Mouse (Mus musculus) kidney, postnatal 0 days (tissue): Measurements from ENCODE around the gene Fuz. TPM values are rescaled to one million over a fixed set of nuclear protein-coding genes. Genes with fewer than 3 reads are reported as not detected.

Source experiments
- ATAC-seq: fragments of 200-750 bp; cut with Nextera tagmentation; replicated peaks from 2 replicates; pipeline ENCODE4 v1.8.0; 2017; ENCODE audit warnings: low read depth, moderate number of reproducible peaks, moderate TSS enrichment, moderate library complexity; ENCODE audit not compliant: low FRiP score
- DNase-seq: peaks from one replicate; pipeline ENCODE4 v3.0.0-alpha.2; 2016; ENCODE audit warnings: low spot score
- H3K27ac ChIP-seq: fragments of 300-500 bp; sonication (generic); 2 replicates; pipeline ENCODE4 v1.5.1; 2014; ENCODE audit warnings: mild to moderate bottlenecking
- H3K27me3 ChIP-seq: fragments of 300-500 bp; sonication (generic); 2 replicates; pipeline ENCODE4 v1.6.1; 2014; ENCODE audit warnings: low read length, mixed read lengths; ENCODE audit not compliant: insufficient read depth
- H3K36me3 ChIP-seq: fragments of 300-500 bp; sonication (generic); 2 replicates; pipeline ENCODE4 v1.6.1; 2014; ENCODE audit warnings: low read length, mixed read lengths; ENCODE audit not compliant: insufficient read depth
- H3K4me1 ChIP-seq: fragments of 300-500 bp; sonication (generic); replicated peaks from 2 replicates; pipeline ENCODE4 v1.6.1; 2014; ENCODE audit warnings: antibody characterized with exemption, low read length, mixed read lengths; ENCODE audit not compliant: insufficient read depth
- H3K4me2 ChIP-seq: fragments of 300-500 bp; sonication (generic); 2 replicates; pipeline ENCODE4 v1.6.1; 2014; ENCODE audit warnings: mild to moderate bottlenecking, low read length, moderate library complexity, mixed read lengths
- H3K4me3 ChIP-seq: fragments of 300-500 bp; sonication (generic); replicated peaks from 2 replicates; pipeline ENCODE4 v1.5.1; 2014; ENCODE audit warnings: low read depth, low read length
- H3K9ac ChIP-seq: fragments of 300-500 bp; sonication (generic); 2 replicates; pipeline ENCODE4 v1.6.1; 2014; ENCODE audit warnings: low read depth, low read length
- H3K9me3 ChIP-seq: fragments of 300-500 bp; sonication (generic); replicated peaks from 2 replicates; pipeline ENCODE4 v1.6.1; 2016; ENCODE audit warnings: low read length, inconsistent platforms, mixed read lengths
- CTCF ChIP-seq: IDR thresholded peaks from 2 replicates; pipeline ENCODE4 v1.5.1; 2016; ENCODE audit warnings: antibody characterized with exemption, low read depth, mild to moderate bottlenecking, moderate library complexity
- WGBS: fragments of 180-500 bp; shearing (Covaris S2); extraction: QIAGEN DNeasy Blood & Tissue Kit; methylation state at CpG from one replicate; pipeline ENCODE4 v1.1.7; 2014; 5-methylcytosine and 5-hydroxymethylcytosine counted together
- polyA plus RNA-seq: library from polyadenylated mRNA; unstranded; fragments of >200 nt; fragmentation: Nextera tagmentation; extraction: Ambion mirVana; gene quantifications from 2 replicates; pipeline ENCODE4 v1.2.1, GENCODE M21; 2015

Gene Fuz
- polyA plus RNA-seq, 1 experiment from 2014 or later = 21.1 TPM

GRCm38 (mm10) chr7:44884637-44885036 is 11.2 kb upstream of the Fuz start:
- no peak for TF ChIP-seq CTCF

GRCm38 (mm10) chr7:44886964-44887363 is 8.9 kb upstream of the Fuz start:
- no peak for DNase-seq
- H3K9me3 ChIP-seq = no peaks in the 10 kb centered on the region
- H3K27me3 ChIP-seq = no peaks in the 10 kb centered on the region
- H3K4me3 ChIP-seq = no peak overlapping the region
- 82% methylated on average over 7 of the region's 7 CpGs for WGBS
- no peak overlapping the region for H3K9ac ChIP-seq
- peaks cover 14% of the 10 kb centered on the region for H3K4me1 ChIP-seq
- no peak overlapping the region for H3K27ac ChIP-seq
- peaks cover 42% of the 10 kb centered on the region for H3K36me3 ChIP-seq
- H3K4me2 ChIP-seq = no peak overlapping the region
- ATAC-seq = no peak
- TF ChIP-seq CTCF = no peak

More at GRCm38 (mm10) chr7:44884637-44885036, 11.2 kb upstream of the Fuz start:
- no peaks in the 10 kb centered on the region; the same call in 1 of the 2 replicates for H3K4me1 ChIP-seq
- 95% methylated on average over 5 of the region's 5 CpGs for WGBS
- H3K27me3 ChIP-seq = no peaks in the 10 kb centered on the region
- no peak overlapping the region for H3K4me2 ChIP-seq
- no peak overlapping the region for H3K4me3 ChIP-seq
- no peaks in the 10 kb centered on the region for H3K9me3 ChIP-seq
- no peak overlapping the region for H3K27ac ChIP-seq
- DNase-seq (no peak), ATAC-seq (no peak)
- no peak overlapping the region for H3K9ac ChIP-seq
- peaks cover 62% of the 10 kb centered on the region for H3K36me3 ChIP-seq

- WGBS = 79% methylated on average over 13 of the region's 13 CpGs
- Histone ChIP-seq H3K4me2 (no peak overlapping the region), H3K27ac (peak overlapping the region; percentile 13; the same call in 1 of the 2 replicates), H3K4me3 (no peak overlapping the region), H3K9me3 (no peaks in the 10 kb centered on the region), H3K36me3 (peaks cover 31% of the 10 kb centered on the region), H3K4me1 (peaks cover 14% of the 10 kb centered on the region), H3K9ac (no peak overlapping the region), H3K27me3 (no peaks in the 10 kb centered on the region)
- no peak for ATAC-seq
- no peak for DNase-seq
- TF ChIP-seq CTCF = no peak
These were observed 7.4 kb upstream of the Fuz start for GRCm38 (mm10) chr7:44888256-44889105.

GRCm38 (mm10) chr7:44890180-44890579 is 5.7 kb upstream of the Fuz start:
- 0 out of 2 replicates have a peak overlapping the region, but pooled peaks have one; percentile 25 for H3K27ac ChIP-seq
- TF ChIP-seq CTCF = no peak
- H3K9me3 ChIP-seq = no peaks in the 10 kb centered on the region
- H3K4me1 ChIP-seq = peaks cover 14% of the 10 kb centered on the region
- DNase-seq (no peak), ATAC-seq (no peak)
- H3K4me2 ChIP-seq = peak overlapping the region; percentile 84; the same call in 1 of the 2 replicates
- H3K36me3 ChIP-seq = peaks cover 16% of the 10 kb centered on the region
- H3K27me3 ChIP-seq = no peaks in the 10 kb centered on the region
- H3K4me3 ChIP-seq = no peak overlapping the region
- 81% methylated on average over 6 of the region's 7 CpGs for WGBS
- no peak overlapping the region for H3K9ac ChIP-seq

GRCm38 (mm10) chr7:44890737-44891136 is 5.1 kb upstream of the Fuz start:
- Histone ChIP-seq H3K36me3 (peaks cover 11% of the 10 kb centered on the region), H3K4me2 (peak overlapping the region; percentile 84), H3K4me1 (peaks cover 14% of the 10 kb centered on the region), H3K27me3 (no peaks in the 10 kb centered on the region), H3K4me3 (no peak overlapping the region), H3K27ac (0 out of 2 replicates have a peak overlapping the region, but pooled peaks have one; percentile 25), H3K9ac (peak overlapping the region; percentile 92; the same call in 1 of the 2 replicates), H3K9me3 (no peaks in the 10 kb centered on the region)
- no peak for TF ChIP-seq CTCF
- no peak for ATAC-seq
- no peak for DNase-seq
- 73% methylated on average over 4 of the region's 4 CpGs for WGBS

- no peak for ATAC-seq
- Histone ChIP-seq H3K36me3 (peaks cover 6% of the 10 kb centered on the region; the same call in 1 of the 2 replicates), H3K27ac (peak overlapping the region; percentile 98), H3K9me3 (no peaks in the 10 kb centered on the region), H3K4me3 (peak overlapping the region; percentile 86), H3K9ac (peak overlapping the region; percentile 92), H3K4me2 (peak overlapping the region; percentile 84), H3K4me1 (peaks cover 17% of the 10 kb centered on the region), H3K27me3 (no peaks in the 10 kb centered on the region)
- WGBS = 15% methylated on average over 6 of the region's 6 CpGs
- TF ChIP-seq CTCF = no peak
- DNase-seq = no peak
These were observed 4.3 kb upstream of the Fuz start for GRCm38 (mm10) chr7:44891611-44892010.
